Mouse (Mus musculus) ES-E14 (cell line): ENCODE results near the gene Acp7.

Experiments
- CHD2 ChIP-seq: IDR thresholded peaks from 2 replicates; pipeline ENCODE4 v1.6.1; 2014; ENCODE audit warnings: mild to moderate bottlenecking, low read depth, low read length, inconsistent platforms
- ZC3H11A ChIP-seq: IDR thresholded peaks from 2 replicates; pipeline ENCODE4 v1.6.1; 2012; ENCODE audit warnings: low read depth, mild to moderate bottlenecking, inconsistent platforms, low read length, borderline replicate concordance
- ZNF384 ChIP-seq: IDR thresholded peaks from 2 replicates; pipeline ENCODE4 v1.6.1; 2012; ENCODE audit warnings: low read depth, low read length, inconsistent platforms

DNA sequence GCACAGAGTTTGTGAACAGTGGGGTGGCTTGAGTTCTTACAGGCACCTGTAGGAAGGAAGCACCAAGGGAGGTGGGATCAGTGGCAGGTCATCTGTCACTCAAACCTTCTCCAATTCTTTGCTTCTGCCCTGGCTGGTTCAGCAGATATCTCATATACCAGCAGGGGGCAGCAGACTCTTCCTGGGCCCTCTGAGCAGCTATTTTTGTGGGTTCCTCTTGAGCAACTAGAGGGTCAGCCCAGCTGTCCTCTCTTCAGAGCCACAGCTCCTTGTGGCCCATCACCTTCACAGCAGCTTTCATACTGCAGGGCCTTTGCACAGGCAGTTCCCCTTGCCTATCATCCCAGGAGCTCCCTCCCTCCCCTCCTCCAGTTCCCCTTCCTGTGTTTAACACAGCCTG lies 62.9 kb downstream of the Acp7 start:
- no peak for TF ChIP-seq CHD2
- TF ChIP-seq ZC3H11A: peak; percentile 52; the same call in 1 of the 2 replicates
- TF ChIP-seq ZNF384: no peak
